Mouse (Mus musculus) urinary bladder, postnatal 25 days (tissue): Measurements from ENCODE around the gene Cc2d1a.

Source experiments
- DNase-seq: peaks from one replicate; pipeline ENCODE4 v3.0.0; 2022; ENCODE audit warnings: low spot score

The Cc2d1a gene

GRCm38 (mm10) chr8:84104697-84105609, 42.8 kb downstream of the Cc2d1a start, which contains the start of gene Dcaf15:
Dcaf15 (minus strand) TSS chr8:84104768.
- peak; percentile 95 for DNase-seq

DNA sequence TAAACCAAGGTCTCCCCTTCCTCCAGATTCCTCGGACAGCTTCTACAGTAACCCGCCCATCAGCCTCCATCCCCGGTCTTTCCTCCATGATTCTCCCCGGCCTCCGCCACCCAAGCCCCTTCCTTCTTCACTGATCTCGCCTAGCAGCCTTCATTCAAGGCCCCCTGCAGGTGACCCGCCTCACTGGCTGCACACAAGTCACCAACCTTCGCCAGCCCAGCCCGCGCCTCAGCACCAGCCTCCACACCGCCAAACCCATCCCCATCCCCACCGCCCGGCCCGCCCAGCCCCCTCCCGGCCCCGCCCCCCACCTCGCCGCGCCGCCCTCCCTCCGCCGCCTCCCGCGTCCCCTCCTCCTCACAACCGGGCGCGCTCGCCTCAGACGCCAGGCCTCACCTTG, 43.5 kb downstream of the Cc2d1a start:
- no peak for DNase-seq

GRCm38 (mm10) chr8:84103601-84104000, 44.1 kb downstream of the Cc2d1a start:
- no peak for DNase-seq

- no peak for DNase-seq
Measured at GRCm38 (mm10) chr8:84101476-84102270, 46.1 kb downstream of the Cc2d1a start.

GRCm38 (mm10) chr8:84098376-84098775, 49.4 kb downstream of the Cc2d1a start:
- no peak for DNase-seq

- DNase-seq, result peak; percentile 2
Measured at GRCm38 (mm10) chr8:84096061-84096460, 51.7 kb downstream of the Cc2d1a start.

- no peak for DNase-seq
Measured at GRCm38 (mm10) chr8:84090585-84090984, 57.2 kb downstream of the Cc2d1a start.

GRCm38 (mm10) chr8:84089277-84089676, 58.5 kb downstream of the Cc2d1a start:
- DNase-seq, result no peak

DNA sequence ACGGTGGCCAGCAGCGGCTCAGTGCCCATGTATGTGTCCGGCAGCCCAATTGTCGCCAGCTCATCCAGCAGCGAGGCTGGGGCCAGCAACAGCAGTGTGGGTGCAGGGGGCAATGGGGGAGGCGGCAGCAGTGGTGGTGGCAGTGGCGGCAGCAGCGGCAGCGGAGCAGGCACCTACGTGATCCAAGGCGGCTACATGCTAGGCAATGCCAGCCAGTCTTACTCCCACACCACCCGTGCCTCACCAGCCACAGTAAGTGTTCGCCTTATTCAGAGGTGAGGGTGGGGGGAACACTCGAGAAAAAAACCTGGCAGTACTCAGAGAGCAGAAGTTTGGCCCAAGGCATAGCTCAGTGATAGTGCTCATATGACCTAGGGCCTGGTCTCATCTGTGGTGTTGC, 59.9 kb downstream of the Cc2d1a start:
- DNase-seq, result no peak

DNA sequence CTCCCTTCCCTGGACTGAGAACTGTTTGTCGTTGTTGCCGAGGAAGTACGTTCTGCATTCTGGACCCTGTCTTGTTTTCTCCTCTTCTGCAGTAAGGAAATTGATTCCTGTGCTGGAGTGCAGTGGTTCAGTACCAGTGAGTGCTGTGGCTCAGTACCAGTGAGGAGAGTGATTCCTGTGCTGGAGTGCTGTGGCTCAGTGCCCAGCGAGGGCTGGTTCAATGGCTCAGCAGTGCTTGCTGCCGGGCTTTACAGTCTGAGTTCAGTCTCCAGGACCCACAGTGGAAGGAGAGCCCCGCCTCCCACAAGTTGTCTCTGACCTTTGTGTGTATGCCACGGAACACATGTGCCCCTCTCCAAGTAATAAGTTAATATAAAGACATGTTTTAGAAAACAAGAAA, 60.6 kb downstream of the Cc2d1a start:
- DNase-seq, result no peak

- no peak for DNase-seq
Measured at GRCm38 (mm10) chr8:84084341-84085115, 63.2 kb downstream of the Cc2d1a start.

GRCm38 (mm10) chr8:84083829-84084241, 63.9 kb downstream of the Cc2d1a start:
- no peak for DNase-seq
